Mouse (Mus musculus): Measurements from ENCODE around the gene Dclk3.

The Dclk3 gene

GRCm38 (mm10) chr9:111486645-111487477 is 48.0 kb downstream of the Dclk3 start:
- DNase-seq (ENCODE audit: low read depth, low spot score), result peak; percentile 49

DNA sequence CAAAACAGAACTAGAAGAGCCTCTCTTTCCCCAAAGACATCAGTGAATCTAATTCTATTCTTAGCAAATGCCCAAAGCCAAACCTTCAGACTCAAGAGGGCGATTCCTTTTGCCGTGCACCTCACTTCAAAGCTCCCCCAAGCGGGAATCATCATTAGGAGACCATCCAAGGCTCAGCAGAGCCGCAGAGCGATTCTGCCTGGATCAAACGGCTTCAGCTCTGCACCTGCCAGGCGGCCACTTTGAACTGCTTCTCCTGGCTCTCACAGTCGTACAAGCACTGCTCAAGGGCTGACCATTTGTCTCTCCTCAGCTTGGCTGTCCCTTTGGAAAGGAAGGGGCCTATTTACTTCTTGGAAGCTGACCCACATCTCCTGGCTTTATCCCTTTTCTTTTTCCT is 51.7 kb downstream of the Dclk3 start:
- DNase-seq (ENCODE audit: low read depth, low spot score), result no peak

DNA sequence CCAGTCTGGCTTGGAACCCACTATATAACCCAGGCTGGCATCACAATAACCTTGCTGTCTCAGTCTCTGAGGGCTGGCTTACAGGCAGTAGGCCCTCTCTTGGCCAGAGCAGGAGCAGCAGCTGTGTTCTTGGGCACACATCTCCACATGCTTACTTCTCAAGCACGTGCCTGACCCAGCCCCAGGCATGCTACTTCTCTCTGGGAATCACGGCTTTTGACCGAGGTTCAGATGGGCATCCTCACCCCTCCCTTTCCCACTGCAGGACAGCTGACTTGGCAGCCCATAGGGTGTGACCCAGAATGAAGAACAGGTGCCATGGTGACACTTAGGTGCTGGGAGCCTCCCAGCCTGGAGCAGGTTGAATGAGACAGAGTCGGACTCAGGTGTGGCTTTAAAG is 52.4 kb downstream of the Dclk3 start:
- DNase-seq (ENCODE audit: low read depth, low spot score), result no peak

DNA sequence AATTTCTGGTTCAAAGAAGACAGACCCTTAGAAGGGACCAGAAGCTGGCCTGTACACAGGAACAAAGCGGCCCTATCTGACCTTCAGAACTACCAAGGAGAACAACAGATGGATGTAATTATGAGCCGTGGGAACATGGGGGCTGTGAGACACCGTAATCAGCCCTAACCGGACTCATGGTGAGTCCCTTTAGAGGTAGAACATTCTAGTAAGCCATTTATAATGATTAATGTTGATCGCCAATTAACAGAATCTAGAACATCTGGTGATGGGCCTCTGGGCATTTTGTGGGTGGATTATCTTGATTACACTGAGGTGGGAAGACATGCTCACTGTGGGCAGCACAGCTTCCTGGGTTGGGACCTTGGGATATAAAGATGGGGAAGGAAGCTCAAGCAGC is 54.6 kb downstream of the Dclk3 start:
- DNase-seq (ENCODE audit: low read depth, low spot score), result no peak

DNA sequence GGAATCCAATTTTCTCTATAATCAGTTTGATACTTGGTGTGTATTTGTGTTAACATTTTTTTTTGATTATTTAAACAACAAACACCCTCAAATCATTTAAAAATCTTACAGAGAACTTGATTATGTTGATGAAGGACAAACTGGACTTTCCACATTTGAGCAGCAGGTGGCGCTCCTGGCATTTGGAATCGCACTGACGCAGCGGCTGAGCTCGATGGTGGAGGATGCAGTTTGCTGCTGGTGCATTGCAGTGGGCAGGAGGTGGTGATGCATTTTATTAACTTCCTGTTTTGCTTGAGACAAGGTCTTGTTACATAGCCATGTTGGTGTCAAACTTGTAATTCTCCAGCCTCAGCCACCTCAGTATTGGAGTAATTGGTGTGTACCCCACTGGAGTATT is 56.7 kb downstream of the Dclk3 start:
- DNase-seq (ENCODE audit: low read depth, low spot score), result peak; percentile 57

DNA sequence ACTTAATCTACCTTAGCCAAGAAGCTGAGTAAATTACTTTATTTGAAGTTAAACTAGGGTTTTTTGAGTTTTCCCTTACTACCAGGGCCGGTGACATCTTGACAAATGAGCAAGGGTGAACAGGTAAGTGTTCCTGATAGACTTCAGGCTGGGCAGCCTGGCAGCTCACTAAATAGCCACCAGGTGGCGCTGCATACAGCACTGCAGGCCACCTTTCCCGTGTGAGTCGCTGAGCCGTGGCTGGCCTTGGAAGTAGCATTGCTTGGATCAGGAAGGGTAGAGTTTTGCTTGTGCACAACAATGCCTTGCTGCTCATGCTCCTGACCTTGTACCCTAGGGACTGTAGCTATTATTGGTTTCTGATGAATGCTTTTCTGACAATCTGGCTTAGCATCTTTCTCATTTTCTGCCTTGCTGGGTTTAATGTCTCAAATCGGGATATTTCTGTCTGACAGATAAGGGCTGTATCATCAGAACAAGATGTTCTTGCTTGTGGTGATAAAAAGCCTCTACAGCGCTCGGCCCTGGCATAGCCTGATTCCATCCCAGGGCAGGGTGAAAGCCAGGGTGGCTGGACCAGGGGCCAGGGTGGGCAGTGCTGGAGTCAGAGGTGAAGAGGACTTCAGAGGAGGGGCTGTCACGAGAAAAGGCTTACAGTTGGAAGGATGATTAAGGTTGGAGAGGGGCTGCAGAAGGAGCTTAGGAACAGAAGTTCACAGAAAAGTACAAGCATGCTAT is 58.4 kb downstream of the Dclk3 start:
- DNase-seq (ENCODE audit: low read depth, low spot score), result peak; percentile 72

GRCm38 (mm10) chr9:111500211-111500610 is 61.3 kb downstream of the Dclk3 start:
- DNase-seq (ENCODE audit: low read depth, low spot score), result no peak

DNA sequence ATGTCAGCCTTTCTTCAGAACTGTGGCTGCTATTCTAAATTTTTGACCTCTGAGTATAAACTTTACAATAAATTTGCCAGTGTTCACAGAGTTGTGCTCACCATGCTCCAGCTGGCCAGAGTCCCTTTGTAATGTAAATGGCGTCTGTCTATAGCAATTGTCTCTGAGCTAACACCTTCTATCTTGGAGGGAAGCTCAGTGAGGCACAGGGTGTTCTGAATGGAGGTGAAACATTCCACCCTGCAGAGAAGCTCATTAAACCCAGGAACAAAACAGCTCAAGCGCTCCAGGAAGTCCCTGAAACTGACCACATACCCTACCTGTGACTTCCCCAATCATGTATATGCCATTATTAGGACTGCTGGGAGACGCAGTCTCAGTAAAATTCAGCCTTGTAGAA is 67.2 kb downstream of the Dclk3 start:
- peak; percentile 93 for DNase-seq (ENCODE audit: low read depth, low spot score)

GRCm38 (mm10) chr9:111514586-111515473 is 75.9 kb downstream of the Dclk3 start:
- DNase-seq (ENCODE audit: low read depth, low spot score), result no peak

DNA sequence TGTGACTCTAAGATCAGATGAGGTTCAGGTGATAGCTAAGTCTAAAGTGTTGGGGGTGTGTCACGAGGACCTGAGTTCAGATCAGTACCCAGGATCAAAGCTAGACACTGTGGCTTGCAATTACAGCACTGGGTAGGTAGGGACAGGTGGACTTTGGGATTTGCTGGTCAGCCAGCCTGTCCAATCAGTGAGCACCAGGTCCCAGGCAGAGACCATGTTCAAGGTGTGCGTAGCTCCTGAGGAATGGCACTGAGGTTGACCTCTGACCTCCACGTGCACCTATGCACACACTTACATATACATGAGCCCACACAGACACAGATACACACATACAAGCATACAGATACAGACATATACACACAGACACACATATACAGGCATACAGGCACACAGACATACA is 76.7 kb downstream of the Dclk3 start:
- no peak for DNase-seq (ENCODE audit: low read depth, low spot score)

- peak; percentile 92 for DNase-seq (ENCODE audit: low read depth, low spot score)
Observed at GRCm38 (mm10) chr9:111522226-111522625, 83.3 kb downstream of the Dclk3 start.

- peak; percentile 94 for DNase-seq (ENCODE audit: low read depth, low spot score)
Observed at GRCm38 (mm10) chr9:111523111-111523510, 84.2 kb downstream of the Dclk3 start.

DNA sequence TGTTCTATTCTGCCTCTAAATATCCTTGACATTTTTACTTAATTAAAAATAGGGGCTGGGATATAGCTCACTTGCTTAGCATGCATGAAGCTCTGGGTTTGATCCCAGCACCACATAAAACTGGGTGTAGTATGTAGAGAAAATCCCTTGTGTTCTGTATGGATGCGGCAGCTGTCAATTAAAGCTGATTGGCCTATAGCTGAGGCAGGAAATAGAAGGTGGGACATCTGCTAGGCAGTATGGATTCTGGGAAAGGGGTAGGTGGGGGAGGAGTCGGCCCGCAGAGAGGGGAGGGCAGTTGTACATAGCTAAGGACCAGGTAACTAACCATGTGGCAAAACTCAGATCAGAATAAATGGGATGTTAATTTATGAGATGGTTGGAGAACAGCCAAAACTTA is 85.0 kb downstream of the Dclk3 start:
- peak; percentile 96 for DNase-seq (ENCODE audit: low read depth, low spot score)

GRCm38 (mm10) chr9:111534744-111535423 is 96.0 kb downstream of the Dclk3 start:
- no peak for DNase-seq (ENCODE audit: low read depth, low spot score)

GRCm38 (mm10) chr9:111535445-111536064 is 96.7 kb downstream of the Dclk3 start:
- DNase-seq (ENCODE audit: low read depth, low spot score), result no peak

Measured in R1 (cell line).